Mouse (Mus musculus): ENCODE measurements around the gene Trim72. TPM values are rescaled to one million over a fixed set of nuclear protein-coding genes. Genes with fewer than 3 reads are reported as not detected.

Trim72 gene
- 4.5 and 4.9 TPM in 2 replicates for polyA plus RNA-seq (2012; rRNA removed)

GRCm38 (mm10) chr7:128003688-128004087 lies at the start of gene Trim72:
TSS of gene Trim72 (plus strand) at chr7:128003949.

GRCm38 (mm10) chr7:127967004-127967921 lies 36.5 kb upstream of the Trim72 start, which contains the start of gene Fus:
TSS of gene Fus (plus strand) at chr7:127967457.

GRCm38 (mm10) chr7:127993341-127993977 lies 10.3 kb upstream of the Trim72 start, which contains the start of gene Pycard:
TSS of gene Pycard (minus strand) at chr7:127993867.

Other genes starting within 250 kb of the Trim72 start
- gene Orai3, start 234.1 kb upstream of the Trim72 start, polyA plus RNA-seq (2012; rRNA removed): 20.9 and 23.7 TPM in 2 replicates
- gene Setd1a, start 227.3 kb upstream of the Trim72 start, polyA plus RNA-seq (2012; rRNA removed): 4.1 and 4.5 TPM in 2 replicates
- gene Gm49388, start 218.3 kb upstream of the Trim72 start, polyA plus RNA-seq (2012; rRNA removed): not detected in 2 replicates
- gene Hsd3b7, start 203.3 kb upstream of the Trim72 start, polyA plus RNA-seq (2012; rRNA removed): 21.9 and 24.6 TPM in 2 replicates
- gene Stx4a, start 179.7 kb upstream of the Trim72 start, polyA plus RNA-seq (2012; rRNA removed): 26.6 and 29.8 TPM in 2 replicates
- 2.1 and 2.7 TPM in 2 replicates for gene Stx1b, start 179.4 kb upstream of the Trim72 start, polyA plus RNA-seq (2012; rRNA removed)
- gene Zfp646, start 127.7 kb upstream of the Trim72 start, polyA plus RNA-seq (2012; rRNA removed): 5.6 and 6.4 TPM in 2 replicates
- gene Zfp668, start 127.1 kb upstream of the Trim72 start, polyA plus RNA-seq (2012; rRNA removed): 3.4 TPM in 2 replicates
- gene Prss53, start 113.0 kb upstream of the Trim72 start, polyA plus RNA-seq (2012; rRNA removed): 2.9 and 3.2 TPM in 2 replicates
- gene Gm21974, start 108.5 kb upstream of the Trim72 start, polyA plus RNA-seq (2012; rRNA removed): not detected in 2 replicates
- 72.4 and 102 TPM in 2 replicates for gene Vkorc1, start 108.3 kb upstream of the Trim72 start, polyA plus RNA-seq (2012; rRNA removed)
- 75.1 and 76.5 TPM in 2 replicates for gene Bckdk, start 99.9 kb upstream of the Trim72 start, polyA plus RNA-seq (2012; rRNA removed)
- gene Kat8, start 91.4 kb upstream of the Trim72 start, polyA plus RNA-seq (2012; rRNA removed): 4.1 and 4.7 TPM in 2 replicates
- 112 and 116 TPM in 2 replicates for gene Prss8, start 73.8 kb upstream of the Trim72 start, polyA plus RNA-seq (2012; rRNA removed)
- 10.6 and 11.3 TPM in 2 replicates for gene Prss36, start 57.2 kb upstream of the Trim72 start, polyA plus RNA-seq (2012; rRNA removed)
- 67.4 and 92.5 TPM in 2 replicates for gene Fus, start 36.5 kb upstream of the Trim72 start, polyA plus RNA-seq (2012; rRNA removed)
- gene Pycard, start 10.1 kb upstream of the Trim72 start, polyA plus RNA-seq (2012; rRNA removed): 87.6 and 101 TPM in 2 replicates
- 1.7 and 3.5 TPM in 2 replicates for gene Itgam, start 58.7 kb downstream of the Trim72 start, polyA plus RNA-seq (2012; rRNA removed)
- not detected in 2 replicates for gene Gm49368, start 58.7 kb downstream of the Trim72 start, polyA plus RNA-seq (2012; rRNA removed)
- 0.73 and 1.2 TPM in 2 replicates for gene Itgax, start 125.6 kb downstream of the Trim72 start, polyA plus RNA-seq (2012; rRNA removed)
- gene Itgad, start 150.4 kb downstream of the Trim72 start, polyA plus RNA-seq (2012; rRNA removed): 0.14 TPM in 1 of 2 replicates, not detected in the other
- gene Cox6a2, start 202.4 kb downstream of the Trim72 start, polyA plus RNA-seq (2012; rRNA removed): 37.8 and 45.1 TPM in 2 replicates
- 17.6 and 23.9 TPM in 2 replicates for gene Armc5, start 233.4 kb downstream of the Trim72 start, polyA plus RNA-seq (2012; rRNA removed)
- gene 9130023H24Rik, start 234.1 kb downstream of the Trim72 start, polyA plus RNA-seq (2012; rRNA removed): 0.51 and 0.58 TPM in 2 replicates
- gene Tgfb1i1, start 242.9 kb downstream of the Trim72 start, polyA plus RNA-seq (2012; rRNA removed): 93.6 and 96.8 TPM in 2 replicates